Mouse (Mus musculus) neural tube, embryonic 12.5 days (tissue): ENCODE measurements around the gene Rab8b. TPM values are rescaled to one million over a fixed set of nuclear protein-coding genes. Genes with fewer than 3 reads are reported as not detected.
"Not testable (repeated sequence)": the region's sequence is repeated elsewhere in the genome, so short reads cannot be mapped to it uniquely, and the experiment has no call there.

ENCODE experiments used
- ATAC-seq: fragments of 200-750 bp; cut with Nextera tagmentation; 2 replicates; pipeline ENCODE4 v1.8.0; 2017; ENCODE audit warnings: low read depth, mild to moderate bottlenecking, moderate TSS enrichment, moderate library complexity; ENCODE audit not compliant: low FRiP score
- H3K27ac ChIP-seq: fragments of 300-500 bp; sonication (generic); 2 replicates; pipeline ENCODE4 v1.5.1; 2016
- H3K27me3 ChIP-seq: fragments of 300-500 bp; sonication (generic); replicated peaks from 2 replicates; pipeline ENCODE4 v1.6.1; 2016; ENCODE audit warnings: mild to moderate bottlenecking
- H3K36me3 ChIP-seq: fragments of 300-500 bp; sonication (generic); 2 replicates; pipeline ENCODE4 v1.6.1; 2016; ENCODE audit warnings: mild to moderate bottlenecking
- H3K4me1 ChIP-seq: fragments of 300-500 bp; sonication (generic); 2 replicates; pipeline ENCODE4 v1.6.1; 2016
- H3K4me2 ChIP-seq: fragments of 300-500 bp; sonication (generic); replicated peaks from 2 replicates; pipeline ENCODE4 v1.6.1; 2016; ENCODE audit warnings: mild to moderate bottlenecking
- H3K4me3 ChIP-seq: fragments of 300-500 bp; sonication (generic); 2 replicates; pipeline ENCODE4 v1.5.1; 2016
- H3K9ac ChIP-seq: fragments of 300-500 bp; sonication (generic); 2 replicates; pipeline ENCODE4 v1.6.1; 2016; ENCODE audit warnings: mild to moderate bottlenecking
- H3K9me3 ChIP-seq: fragments of 300-500 bp; sonication (generic); 2 replicates; pipeline ENCODE4 v1.6.1; 2016; ENCODE audit warnings: mild to moderate bottlenecking
- WGBS: fragments of 180-500 bp; shearing (Covaris S2); methylation state at CpG from one replicate; pipeline ENCODE4 v1.1.7; 2016; 5-methylcytosine and 5-hydroxymethylcytosine counted together
- polyA plus RNA-seq: library from polyadenylated mRNA; unstranded; fragments of >200 nt; fragmentation: Nextera tagmentation; extraction: Ambion mirVana; gene quantifications from 2 replicates; pipeline ENCODE4 v1.2.1, GENCODE M21; 2016

The Rab8b gene
- polyA plus RNA-seq, 1 experiment from 2014 or later = 32.0 TPM

DNA sequence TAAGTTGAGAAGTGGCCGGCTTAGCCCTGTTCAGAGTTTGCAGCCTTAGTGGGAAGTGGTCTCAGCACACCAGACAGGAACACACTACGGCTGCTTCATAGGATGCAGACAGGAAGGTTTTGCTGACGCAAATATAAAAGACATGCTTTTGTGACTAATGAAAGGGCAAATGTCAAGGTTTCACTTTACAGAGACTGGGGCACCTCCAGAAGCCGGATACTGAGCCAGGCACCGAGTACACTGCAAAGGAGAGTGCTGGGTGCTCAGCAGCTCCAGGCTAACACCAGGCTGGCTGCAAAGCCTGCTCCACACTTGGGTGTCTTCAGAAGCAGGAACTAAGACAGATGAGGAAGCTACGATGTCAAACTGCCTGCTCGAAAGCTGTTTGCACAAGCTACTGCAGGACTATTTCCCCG lies 37.1 kb downstream of the Rab8b start:
- Histone ChIP-seq H3K9me3 (no peaks in the 10 kb centered on the region), H3K4me2 (no peak overlapping the region), H3K4me1 (peaks cover 12% of the 10 kb centered on the region), H3K27ac (no peak overlapping the region), H3K9ac (no peak overlapping the region), H3K27me3 (no peaks in the 10 kb centered on the region), H3K4me3 (no peak overlapping the region), H3K36me3 (0 out of 2 replicates have a peak, but pooled peaks cover 3% of the 10 kb centered on the region)
- WGBS = 66% methylated on average over 8 of the region's 8 CpGs
- ATAC-seq = no peak

- no peaks in the 10 kb centered on the region for H3K27me3 ChIP-seq
- no peaks in the 10 kb centered on the region for H3K9me3 ChIP-seq
- ATAC-seq = no peak
- H3K4me3 ChIP-seq = no peak overlapping the region
- H3K4me2 ChIP-seq = no peak overlapping the region
- no peak overlapping the region for H3K9ac ChIP-seq
- peaks cover 7% of the 10 kb centered on the region for H3K4me1 ChIP-seq
- whole genome bisulfite sequencing = 88% methylated on average over 3 of the region's 3 CpGs
- H3K36me3 ChIP-seq = 0 out of 2 replicates have a peak, but pooled peaks cover 3% of the 10 kb centered on the region
- no peak overlapping the region for H3K27ac ChIP-seq
Measured at GRCm38 (mm10) chr9:66881858-66882257, 37.6 kb downstream of the Rab8b start.

DNA sequence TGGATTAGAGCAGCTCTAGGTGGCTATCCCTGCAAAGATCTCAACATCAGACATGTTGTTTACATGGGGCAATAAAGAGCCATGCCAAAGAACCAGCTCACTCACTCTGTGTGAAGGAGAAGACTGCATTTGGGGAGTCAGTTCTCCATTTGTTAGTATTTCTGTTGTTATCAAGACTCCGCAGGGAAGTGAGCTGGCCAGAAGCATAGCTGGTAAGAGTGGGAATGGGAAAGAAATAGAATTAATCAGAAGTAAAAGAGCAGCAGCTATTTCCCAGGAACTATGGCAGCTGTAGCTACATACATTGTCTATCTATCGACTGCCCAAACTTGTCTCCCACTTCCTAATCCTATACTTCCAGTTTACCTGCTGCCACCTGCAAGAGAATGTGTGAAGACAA lies 38.7 kb downstream of the Rab8b start:
- Histone ChIP-seq H3K9ac (no peak overlapping the region), H3K4me3 (no peak overlapping the region), H3K4me2 (no peak overlapping the region), H3K36me3 (0 out of 2 replicates have a peak, but pooled peaks cover 3% of the 10 kb centered on the region), H3K27ac (no peak overlapping the region), H3K9me3 (no peaks in the 10 kb centered on the region), H3K27me3 (no peaks in the 10 kb centered on the region), H3K4me1 (no peaks in the 10 kb centered on the region)
- 93% methylated on average over 2 of the region's 2 CpGs for WGBS
- no peak for ATAC-seq

DNA sequence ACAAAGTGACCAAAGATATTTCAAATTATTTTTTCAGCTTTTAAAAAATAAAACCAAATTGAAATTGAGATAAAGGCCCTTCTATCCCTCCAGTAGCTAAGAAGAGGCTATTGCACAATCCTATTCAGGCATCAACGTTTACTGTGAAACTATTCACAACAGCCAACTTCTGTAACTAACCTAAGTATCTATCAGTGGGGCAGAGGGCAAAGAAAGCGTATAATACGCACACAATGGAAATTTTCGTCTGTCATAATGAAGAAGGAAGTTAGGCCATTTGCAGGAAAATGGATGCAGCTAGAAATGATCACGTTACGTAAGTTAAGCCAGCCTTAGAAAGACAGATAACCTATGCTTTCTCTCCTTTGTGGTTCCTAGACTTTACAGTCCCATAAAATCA lies 40.0 kb downstream of the Rab8b start:
- H3K27me3 ChIP-seq = no peaks in the 10 kb centered on the region
- no peak for ATAC-seq
- H3K4me2 ChIP-seq = no peak overlapping the region
- no peak overlapping the region for H3K4me3 ChIP-seq
- no peaks in the 10 kb centered on the region for H3K4me1 ChIP-seq
- no peaks in the 10 kb centered on the region for H3K9me3 ChIP-seq
- 72% methylated on average over 6 of the region's 6 CpGs for WGBS
- no peak overlapping the region for H3K9ac ChIP-seq
- H3K36me3 ChIP-seq = peaks cover 3% of the 10 kb centered on the region; the same call in 1 of the 2 replicates
- no peak overlapping the region for H3K27ac ChIP-seq

- H3K27me3 ChIP-seq = no peaks in the 10 kb centered on the region
- H3K4me1 ChIP-seq = no peaks in the 10 kb centered on the region
- H3K9ac ChIP-seq = no peak overlapping the region
- peaks cover 5% of the 10 kb centered on the region for H3K36me3 ChIP-seq
- H3K4me3 ChIP-seq = no peak overlapping the region
- H3K9me3 ChIP-seq = no peaks in the 10 kb centered on the region
- H3K4me2 ChIP-seq = no peak overlapping the region
- ATAC-seq = no peak
- no peak overlapping the region for H3K27ac ChIP-seq
- 96% methylated on average over 3 of the region's 3 CpGs for WGBS
Measured at GRCm38 (mm10) chr9:66878899-66879298, 40.6 kb downstream of the Rab8b start.

GRCm38 (mm10) chr9:66876577-66876976 lies 42.9 kb downstream of the Rab8b start:
- ATAC-seq = no peak
- Histone ChIP-seq H3K4me3 (no peak overlapping the region), H3K4me1 (no peaks in the 10 kb centered on the region), H3K9me3 (no peaks in the 10 kb centered on the region), H3K9ac (no peak overlapping the region), H3K27me3 (no peaks in the 10 kb centered on the region), H3K27ac (no peak overlapping the region), H3K4me2 (no peak overlapping the region), H3K36me3 (peaks cover 5% of the 10 kb centered on the region)
- WGBS = 89% methylated on average over 5 of the region's 5 CpGs

DNA sequence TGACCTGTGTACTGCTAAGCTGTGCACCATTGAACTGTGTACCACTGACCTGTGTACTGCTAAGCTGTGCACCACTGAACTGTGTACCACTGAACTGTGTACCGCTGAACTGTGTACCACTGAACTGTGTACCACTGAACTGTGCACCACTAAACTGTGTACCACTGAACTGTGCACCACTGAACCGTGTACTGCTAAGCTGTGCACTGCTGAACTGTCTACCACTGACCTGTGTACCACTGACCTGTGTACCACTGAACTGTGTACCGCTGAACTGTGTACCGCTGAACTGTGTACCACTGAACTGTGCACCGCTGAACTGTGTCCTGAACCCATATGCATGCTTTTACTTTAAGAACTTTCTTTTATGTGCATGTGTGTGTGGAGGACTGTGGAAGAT lies 45.2 kb downstream of the Rab8b start:
- peaks cover 5% of the 10 kb centered on the region for H3K36me3 ChIP-seq
- no peaks in the 10 kb centered on the region for H3K27me3 ChIP-seq
- 96% methylated on average over 5 of the region's 5 CpGs for WGBS
- no peak for ATAC-seq
- no peak overlapping the region for H3K9ac ChIP-seq
- no peak overlapping the region for H3K27ac ChIP-seq
- no peak overlapping the region for H3K4me2 ChIP-seq
- no peaks in the 10 kb centered on the region for H3K9me3 ChIP-seq
- no peak overlapping the region for H3K4me3 ChIP-seq
- no peaks in the 10 kb centered on the region for H3K4me1 ChIP-seq

DNA sequence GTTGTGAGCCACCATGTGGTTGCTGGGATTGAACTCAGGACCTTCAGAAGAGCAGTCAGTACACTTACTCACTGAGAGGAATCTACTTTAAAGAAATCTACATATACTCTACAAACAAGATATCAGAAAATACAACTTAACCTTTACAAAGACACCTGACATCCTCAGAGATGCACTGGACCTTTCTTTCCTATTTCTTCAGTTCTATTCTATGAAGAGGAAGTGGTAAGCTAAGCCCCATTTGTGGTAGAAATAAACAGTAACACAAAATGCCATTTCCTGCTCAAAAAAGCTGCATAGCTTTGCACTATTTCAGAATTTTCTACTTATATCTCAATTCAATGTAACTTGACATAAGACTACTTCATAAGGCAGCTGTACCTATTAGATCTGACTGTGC lies 46.0 kb downstream of the Rab8b start:
- ATAC-seq = no peak

GRCm38 (mm10) chr9:66873009-66873408 lies 46.5 kb downstream of the Rab8b start:
- H3K27ac ChIP-seq, H3K4me3 ChIP-seq, H3K27me3 ChIP-seq, ATAC-seq, H3K36me3 ChIP-seq, H3K9ac ChIP-seq, H3K4me1 ChIP-seq, H3K4me2 ChIP-seq, H3K9me3 ChIP-seq: not testable (repeated sequence)
- 91% methylated on average over 2 of the region's 2 CpGs for WGBS

More for the DNA sequence above, 46.0 kb downstream of the Rab8b start:
- no peak overlapping the region for H3K9ac ChIP-seq
- H3K4me3 ChIP-seq = no peak overlapping the region
- peaks cover 5% of the 10 kb centered on the region for H3K36me3 ChIP-seq
- H3K4me2 ChIP-seq = no peak overlapping the region
- H3K27ac ChIP-seq = no peak overlapping the region
- no peaks in the 10 kb centered on the region for H3K9me3 ChIP-seq
- no peaks in the 10 kb centered on the region for H3K27me3 ChIP-seq
- no peaks in the 10 kb centered on the region for H3K4me1 ChIP-seq

GRCm38 (mm10) chr9:66872015-66872727 lies 47.3 kb downstream of the Rab8b start:
- Histone ChIP-seq H3K4me1 (no peaks in the 10 kb centered on the region), H3K9ac (no peak overlapping the region), H3K9me3 (no peaks in the 10 kb centered on the region), H3K4me2 (no peak overlapping the region), H3K4me3 (no peak overlapping the region), H3K27ac (no peak overlapping the region), H3K36me3 (peaks cover 2% of the 10 kb centered on the region), H3K27me3 (no peaks in the 10 kb centered on the region)
- WGBS = 82% methylated on average over 10 of the region's 10 CpGs
- no peak for ATAC-seq

GRCm38 (mm10) chr9:66864708-66865107 lies 54.8 kb downstream of the Rab8b start:
- Histone ChIP-seq H3K9me3 (no peaks in the 10 kb centered on the region), H3K27me3 (no peaks in the 10 kb centered on the region), H3K36me3 (peaks cover 4% of the 10 kb centered on the region), H3K4me2 (no peak overlapping the region), H3K4me3 (no peak overlapping the region), H3K9ac (no peak overlapping the region), H3K4me1 (no peaks in the 10 kb centered on the region), H3K27ac (no peak overlapping the region)
- WGBS = 69% methylated on average over 3 of the region's 3 CpGs
- ATAC-seq = no peak

- H3K9ac ChIP-seq = no peak overlapping the region
- WGBS = 61% methylated on average over 3 of the region's 3 CpGs
- no peak for ATAC-seq
- no peak overlapping the region for H3K27ac ChIP-seq
- H3K4me2 ChIP-seq = no peak overlapping the region
- H3K4me3 ChIP-seq = no peak overlapping the region
- no peaks in the 10 kb centered on the region for H3K27me3 ChIP-seq
- no peaks in the 10 kb centered on the region for H3K9me3 ChIP-seq
- H3K36me3 ChIP-seq = peaks cover 16% of the 10 kb centered on the region
- no peaks in the 10 kb centered on the region for H3K4me1 ChIP-seq
Measured at GRCm38 (mm10) chr9:66863456-66863855, 56.0 kb downstream of the Rab8b start.

DNA sequence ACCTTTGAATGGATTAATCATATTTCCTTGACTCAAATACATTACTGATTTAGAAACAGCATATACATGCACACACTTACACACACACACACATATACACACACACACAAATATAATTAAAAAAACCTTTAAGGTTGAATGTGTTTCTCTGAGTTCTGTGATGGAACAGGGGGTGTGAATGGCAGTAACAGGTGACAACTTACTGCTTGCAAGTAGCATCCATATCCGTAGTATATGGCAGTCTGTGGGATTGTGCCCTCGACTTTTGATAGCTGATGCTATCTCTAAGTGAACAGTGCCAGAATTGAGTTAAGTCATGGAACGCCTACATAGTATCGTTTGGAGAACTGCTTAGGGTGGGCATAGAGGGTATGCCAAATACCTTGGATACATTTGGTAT lies 57.3 kb downstream of the Rab8b start:
- H3K9ac ChIP-seq = no peak overlapping the region
- peaks cover 23% of the 10 kb centered on the region for H3K36me3 ChIP-seq
- H3K9me3 ChIP-seq = no peaks in the 10 kb centered on the region
- H3K4me2 ChIP-seq = no peak overlapping the region
- WGBS = 95% methylated on average over 4 of the region's 4 CpGs
- no peaks in the 10 kb centered on the region for H3K4me1 ChIP-seq
- no peak overlapping the region for H3K4me3 ChIP-seq
- ATAC-seq = no peak
- no peak overlapping the region for H3K27ac ChIP-seq
- H3K27me3 ChIP-seq = no peaks in the 10 kb centered on the region
